Comparison of ENCODE assay signal across 14 mouse cellular contexts in genomic region chr12:70649691-70650090, GRCm38 (mm10).
A peak's percentile ranks its signal among the peaks of the same experiment; 100 is the strongest.
DNase-seq lines count a peak whose midpoint lies in the region; ATAC-seq lines count a peak whose summit lies in the region.
"Had no signal": no experiment of that assay in that cellular context is flagged by ENCODE, and none has a peak within 500 bp of the region (broad histone marks: within the 10 kb centered on the region; RNA-seq: fewer than 3 reads in every experiment).

No protein-coding gene starts in this region.

- ATAC-seq in heart, embryonic 14.5 days (ENCODE audit: insufficient number of reproducible peaks, insufficient read depth, low FRiP score, low read depth), result peak; percentile 69
- ATAC-seq in intestine, embryonic 15.5 days, result no peak
- no peak for ATAC-seq in megakaryocyte-erythroid progenitor cell, adult 5-6 weeks (replicated peaks; ENCODE audit: low FRiP score, low TSS enrichment, poor library complexity, severe bottlenecking)
- ATAC-seq: inflammation-experienced regulatory T-cells, adult 6 months; liver, postnatal 0 days; Patski had no signal

- H3K9me3 ChIP-seq in heart, embryonic 14.5 days (ENCODE audit: control insufficient read depth, low read length), result no peaks in the 10 kb centered on the region
- no peaks in the 10 kb centered on the region for H3K9me3 ChIP-seq in intestine, embryonic 15.5 days

- H3K27me3 ChIP-seq in heart, embryonic 14.5 days (ENCODE audit: control insufficient read depth, insufficient read depth, low read length), result no peaks in the 10 kb centered on the region
- no peaks in the 10 kb centered on the region for H3K27me3 ChIP-seq in intestine, embryonic 15.5 days (replicated peaks)
- H3K27me3 ChIP-seq: limb, embryonic 12.5 days; Patski had no signal

- 1% methylated on average over 2 of the region's 2 CpGs for WGBS in heart, embryonic 14.5 days
- 64% methylated on average over 2 of the region's 2 CpGs for WGBS in intestine, embryonic 15.5 days

- no peak overlapping the region for H3K9ac ChIP-seq in heart, embryonic 14.5 days (ENCODE audit: low read length)
- H3K9ac ChIP-seq in intestine, embryonic 15.5 days, result no peak overlapping the region
- H3K9ac ChIP-seq: limb, embryonic 12.5 days; liver, postnatal 0 days had no signal

- H3K4me2 ChIP-seq in heart, embryonic 14.5 days (ENCODE audit: low read length), result no peak overlapping the region
- H3K4me2 ChIP-seq in intestine, embryonic 15.5 days (replicated peaks), result no peak overlapping the region
- H3K4me2 ChIP-seq: limb, embryonic 12.5 days had no signal

- H3K4me3 ChIP-seq in heart, embryonic 14.5 days (ENCODE audit: control insufficient read depth in 1 of 2, insufficient read depth in 1 of 2, low read depth in 1 of 2, low read length in 2 of 2), result no peak overlapping the region
- H3K4me3 ChIP-seq in intestine, embryonic 15.5 days (replicated peaks), result no peak overlapping the region
- H3K4me3 ChIP-seq: limb, embryonic 12.5 days had no signal

- H3K36me3 ChIP-seq in heart, embryonic 14.5 days (ENCODE audit: control insufficient read depth, insufficient read depth, low read length), result no peaks in the 10 kb centered on the region
- H3K36me3 ChIP-seq in intestine, embryonic 15.5 days, result no peaks in the 10 kb centered on the region
- H3K36me3 ChIP-seq: limb, embryonic 12.5 days had no signal

- DNase-seq in adrenal gland, postnatal 14 days, result peak; percentile 57
- DNase-seq in adrenal gland, adult 18-20 months (ENCODE audit: low spot score in 2 of 2), result no peak
- DNase-seq in urinary bladder, postnatal 14 days (ENCODE audit: low spot score), result peak; percentile 55
- DNase-seq in urinary bladder, postnatal 25 days (ENCODE audit: low spot score), result no peak
- DNase-seq in spleen, postnatal 4 days (ENCODE audit: low spot score in 2 of 2), result no peak
- DNase-seq: cerebellum, adult 18-20 months; liver, postnatal 0 days had no signal

- H3K4me1 ChIP-seq in heart, embryonic 14.5 days (ENCODE audit: control insufficient read depth in 2 of 2, insufficient read depth in 2 of 2, low read length in 2 of 2), result peaks cover 28 to 50% of the 10 kb centered on the region in 2 experiments
- H3K4me1 ChIP-seq in intestine, embryonic 15.5 days (replicated peaks), result no peaks in the 10 kb centered on the region

- peak overlapping the region; percentile 73 to 81 for H3K27ac ChIP-seq in heart, embryonic 14.5 days (replicated peaks in 1 of 2; ENCODE audit: control insufficient read depth in 1 of 2, insufficient read depth in 1 of 2, low read depth in 2 of 2, low read length in 2 of 2)
- H3K27ac ChIP-seq in intestine, embryonic 15.5 days, result no peak overlapping the region
- H3K27ac ChIP-seq: kidney, postnatal 0 days; limb, embryonic 12.5 days had no signal

Comparison
In these comparisons a context has a peak if more than half of its experiments do, and no peak if none do; other contexts are left out.
1. DNase-seq: peak in adrenal gland, postnatal 14 days (single experiment) and urinary bladder, postnatal 14 days (single experiment); none in adrenal gland, adult 18-20 months (0 of 2), urinary bladder, postnatal 25 days (single experiment) and spleen, postnatal 4 days (0 of 2).